Mouse (Mus musculus) fat pad, adult 2 months (tissue): ENCODE measurements at regions not wholly inside any gene's neighbourhood (a gene's known extent, or its start where the extent isn't known, plus 50 kb on each side); places are given as distances from the start of the nearest gene placed in this dataset.

Experiments
- DNase-seq: peaks from one replicate; pipeline ENCODE4 v3.0.0-alpha.2; 2011; ENCODE audit warnings: low read depth, low spot score; ENCODE audit errors: extremely low read depth

GRCm38 (mm10) chr4:106025966-106026637 is 236.4 kb downstream of the Gm12728 start:
- DNase-seq = no peak

GRCm38 (mm10) chr4:106040376-106040775 is 250.7 kb downstream of the Gm12728 start:
- no peak for DNase-seq

GRCm38 (mm10) chr4:106042456-106042855 is 252.8 kb downstream of the Gm12728 start:
- no peak for DNase-seq

- no peak for DNase-seq
Measured at GRCm38 (mm10) chr4:106043661-106044060, 254.0 kb downstream of the Gm12728 start.

- no peak for DNase-seq
Measured at GRCm38 (mm10) chr4:106048053-106048452, 258.4 kb downstream of the Gm12728 start.

GRCm38 (mm10) chr4:106048797-106049196 is 259.1 kb downstream of the Gm12728 start:
- peak; percentile 16 for DNase-seq

- DNase-seq = no peak
Measured at GRCm38 (mm10) chr4:106049880-106050279, 260.2 kb downstream of the Gm12728 start.

GRCm38 (mm10) chr4:106050297-106050696 is 260.6 kb downstream of the Gm12728 start:
- no peak for DNase-seq

- no peak for DNase-seq
Measured at GRCm38 (mm10) chr4:106053496-106053895, 262.5 kb upstream of the Usp24 start.

GRCm38 (mm10) chr4:106054324-106054723 is 261.7 kb upstream of the Usp24 start:
- no peak for DNase-seq

GRCm38 (mm10) chr4:106062651-106063050 is 253.4 kb upstream of the Usp24 start:
- no peak for DNase-seq

- no peak for DNase-seq
Measured at GRCm38 (mm10) chr4:106063851-106064382, 252.1 kb upstream of the Usp24 start.

GRCm38 (mm10) chr4:106067023-106067422 is 249.0 kb upstream of the Usp24 start:
- DNase-seq = no peak

- no peak for DNase-seq
Measured at GRCm38 (mm10) chr4:106083546-106083945, 232.5 kb upstream of the Usp24 start.

GRCm38 (mm10) chr4:106091927-106092675 is 223.9 kb upstream of the Usp24 start:
- no peak for DNase-seq

- DNase-seq = no peak
Measured at GRCm38 (mm10) chr4:106092676-106093070, 223.3 kb upstream of the Usp24 start.

- DNase-seq = no peak
Measured at GRCm38 (mm10) chr4:106093252-106093651, 222.8 kb upstream of the Usp24 start.

GRCm38 (mm10) chr4:106094882-106095556 is 221.0 kb upstream of the Usp24 start:
- no peak for DNase-seq

- DNase-seq = no peak
Measured at GRCm38 (mm10) chr4:106096130-106096529, 219.9 kb upstream of the Usp24 start.

GRCm38 (mm10) chr4:106097846-106098245 is 218.2 kb upstream of the Usp24 start:
- DNase-seq = peak; percentile 71

- DNase-seq = no peak
Measured at GRCm38 (mm10) chr4:106100211-106101025, 215.6 kb upstream of the Usp24 start.
